Mouse (Mus musculus): ENCODE data around the gene Dlgap3.

Dlgap3 gene

GRCm38 (mm10) chr4:127261601-127262000 is 92.6 kb downstream of the Dlgap3 start:
- no peak for DNase-seq (ENCODE audit: low read depth, low spot score)

DNA sequence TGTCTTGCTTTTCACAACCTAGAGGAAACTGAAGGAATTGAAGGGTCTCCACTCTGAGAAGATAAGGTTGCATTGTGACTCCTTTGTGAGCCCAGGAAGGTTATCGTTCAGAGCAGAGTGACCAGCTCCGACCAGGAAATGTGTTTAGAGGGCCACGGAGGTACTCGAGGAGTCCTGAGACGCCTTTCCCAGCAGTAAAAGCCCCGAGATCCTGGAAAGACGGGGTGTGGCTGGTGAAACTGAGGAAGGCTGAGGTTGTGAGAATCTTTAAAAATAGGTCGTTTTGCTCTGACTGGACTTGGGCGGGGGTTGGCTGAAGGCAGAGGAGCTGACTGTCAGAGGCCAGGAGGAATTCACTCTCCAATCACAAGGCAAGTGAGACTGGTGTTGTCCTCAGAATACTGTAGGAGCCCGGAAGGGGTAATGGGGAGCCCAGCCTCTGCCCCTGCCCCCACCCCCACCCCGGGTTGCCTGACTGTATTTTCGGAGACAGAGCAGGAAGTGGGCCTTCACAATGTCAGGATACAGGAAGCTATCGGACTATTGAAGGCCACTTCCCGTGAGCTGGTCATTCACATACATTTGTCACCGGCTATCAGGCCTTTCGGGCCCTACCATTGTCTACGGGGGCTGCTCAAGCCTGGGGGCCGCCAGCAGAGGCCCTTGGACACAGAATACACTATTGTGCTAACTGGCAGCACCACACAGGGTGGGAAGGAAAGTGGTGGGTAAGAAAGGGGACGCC is 94.6 kb downstream of the Dlgap3 start:
- DNase-seq (ENCODE audit: low read depth, low spot score), result no peak

DNA sequence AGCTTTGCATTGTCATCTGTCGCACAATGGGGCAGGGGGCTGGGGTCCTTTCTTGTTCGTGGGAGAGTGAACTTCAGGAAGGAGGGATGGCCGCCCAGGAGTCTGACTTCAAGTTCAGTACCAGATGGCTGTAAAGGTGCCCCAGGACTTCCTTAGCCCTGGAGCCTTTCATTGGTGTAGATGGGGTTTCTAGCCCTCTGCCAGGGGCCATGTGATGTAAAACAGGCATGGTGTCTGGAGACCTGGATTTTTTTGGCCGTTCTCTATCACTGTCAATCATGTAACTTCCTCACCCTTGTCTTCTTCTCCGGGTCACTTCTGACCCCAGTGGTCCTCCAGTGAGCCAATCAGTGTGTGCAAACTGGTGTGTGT is 95.2 kb downstream of the Dlgap3 start:
- no peak for DNase-seq (ENCODE audit: low read depth, low spot score)

GRCm38 (mm10) chr4:127278451-127279001 is 109.5 kb downstream of the Dlgap3 start:
- DNase-seq (ENCODE audit: low read depth, low spot score), result no peak

- no peak for DNase-seq (ENCODE audit: low read depth, low spot score)
Measured at GRCm38 (mm10) chr4:127279241-127279640, 110.2 kb downstream of the Dlgap3 start.

All from c-Kit-negative CD71-positive TER-119-positive erythroid progenitor cells, embryonic 14.5 days (primary cell).